Mouse (Mus musculus): ENCODE measurements at regions not wholly inside any gene's neighbourhood (a gene's known extent, or its start where the extent isn't known, plus 50 kb on each side); places are given as distances from the start of the nearest gene placed in this dataset.
A peak's percentile ranks its signal among the peaks of the same experiment; 100 is the strongest.

GRCm38 (mm10) chr3:72735011-72735410 is 232.7 kb downstream of the Sis start:
- no peak for DNase-seq (ENCODE audit: low read depth, low spot score)

- no peak for DNase-seq (ENCODE audit: low read depth, low spot score)
Measured at GRCm38 (mm10) chr3:72727403-72727802, 240.3 kb downstream of the Sis start.

- no peak for DNase-seq (ENCODE audit: low read depth, low spot score)
Measured at GRCm38 (mm10) chr3:72713806-72714205, 253.9 kb downstream of the Sis start.

GRCm38 (mm10) chr3:72685937-72686336 is 281.7 kb downstream of the Sis start:
- no peak for DNase-seq (ENCODE audit: low read depth, low spot score)

- DNase-seq (ENCODE audit: low read depth, low spot score), result no peak
Measured at GRCm38 (mm10) chr3:72659194-72659593, 308.5 kb downstream of the Sis start.

GRCm38 (mm10) chr3:72630069-72630468 is 337.6 kb downstream of the Sis start:
- DNase-seq (ENCODE audit: low read depth, low spot score), result no peak

GRCm38 (mm10) chr3:72620802-72621201 is 346.9 kb downstream of the Sis start:
- DNase-seq (ENCODE audit: low read depth, low spot score), result no peak

DNA sequence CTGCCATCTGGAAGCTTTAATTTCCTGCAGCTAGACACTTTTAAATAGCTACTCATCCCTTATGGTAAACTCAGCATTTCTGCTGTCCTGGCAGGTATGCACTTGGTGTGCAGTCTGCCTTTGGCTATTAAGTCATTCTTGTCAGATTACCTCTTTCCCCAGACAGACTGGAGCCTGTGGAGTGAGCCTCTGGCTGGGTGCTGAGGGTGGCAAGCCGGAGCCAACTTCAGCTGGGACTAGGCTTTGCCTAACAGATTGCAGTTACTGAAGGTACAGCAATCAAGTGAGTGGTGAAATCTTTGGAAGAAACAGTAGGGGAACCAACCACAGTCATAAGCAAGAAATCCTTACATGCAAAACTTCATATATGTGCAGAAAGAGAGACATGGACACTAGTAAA is 347.8 kb downstream of the Sis start:
- DNase-seq (ENCODE audit: low read depth, low spot score), result no peak

- peak; percentile 2 for DNase-seq (ENCODE audit: low read depth, low spot score)
Measured at GRCm38 (mm10) chr3:72603718-72604359, 363.8 kb downstream of the Sis start.

Data from R1 (cell line).